Mouse (Mus musculus) thymus, postnatal 4 days (tissue): ENCODE measurements around the gene Cabp4.

Experiments used
- DNase-seq: peaks from one replicate; pipeline ENCODE4 v3.0.0; 2021

The Cabp4 gene

GRCm38 (mm10) chr19:4143759-4144268, at the start of gene Cabp4:
Gene Cabp4, minus strand, starts transcription at chr19:4144033.
- no peak for DNase-seq

- DNase-seq: no peak
Observed at GRCm38 (mm10) chr19:4193129-4193528, 49.3 kb upstream of the Cabp4 start.

- DNase-seq: no peak
Observed at GRCm38 (mm10) chr19:4192251-4192985, 48.6 kb upstream of the Cabp4 start.

- peak; percentile 100 for DNase-seq
Observed at GRCm38 (mm10) chr19:4191528-4192250, 47.9 kb upstream of the Cabp4 start, which contains the start of gene Ppp1ca. Gene Ppp1ca, plus strand, starts transcription at chr19:4192065.

GRCm38 (mm10) chr19:4190831-4191334, 47.0 kb upstream of the Cabp4 start, which contains the start of gene Tbc1d10c:
Gene Tbc1d10c, minus strand, starts transcription at chr19:4191284.
- peak; percentile 87 for DNase-seq

- DNase-seq: peak; percentile 43
Observed at GRCm38 (mm10) chr19:4189051-4189620, 45.3 kb upstream of the Cabp4 start.

GRCm38 (mm10) chr19:4187303-4187702, 43.5 kb upstream of the Cabp4 start:
- DNase-seq: peak; percentile 17

GRCm38 (mm10) chr19:4184976-4185975, 41.4 kb upstream of the Cabp4 start:
- peak; percentile 87 for DNase-seq

GRCm38 (mm10) chr19:4183689-4184088, 39.9 kb upstream of the Cabp4 start:
- DNase-seq: no peak

- DNase-seq: peak; percentile 63
Observed at GRCm38 (mm10) chr19:4181892-4182291, 38.1 kb upstream of the Cabp4 start.

- no peak for DNase-seq
Observed at GRCm38 (mm10) chr19:4180411-4180810, 36.6 kb upstream of the Cabp4 start.

- no peak for DNase-seq
Observed at GRCm38 (mm10) chr19:4175368-4175947, 31.6 kb upstream of the Cabp4 start, which contains the start of gene Carns1. Gene Carns1, minus strand, starts transcription at chr19:4175479.

- DNase-seq: no peak
Observed at GRCm38 (mm10) chr19:4172925-4173324, 29.1 kb upstream of the Cabp4 start.

GRCm38 (mm10) chr19:4171393-4172290, 27.8 kb upstream of the Cabp4 start:
- no peak for DNase-seq

GRCm38 (mm10) chr19:4170723-4171392, 27.0 kb upstream of the Cabp4 start:
- no peak for DNase-seq

- DNase-seq: no peak
Observed at GRCm38 (mm10) chr19:4169810-4170209, 26.0 kb upstream of the Cabp4 start.

GRCm38 (mm10) chr19:4169378-4169784, 25.5 kb upstream of the Cabp4 start:
- peak; percentile 99 for DNase-seq

- DNase-seq: no peak
Observed at GRCm38 (mm10) chr19:4166678-4167476, 23.0 kb upstream of the Cabp4 start.

GRCm38 (mm10) chr19:4164721-4165120, 20.9 kb upstream of the Cabp4 start:
- DNase-seq: no peak
